Mouse (Mus musculus): ENCODE measurements around the gene Net1.
"Not testable (repeated sequence)": the region's sequence is repeated elsewhere in the genome, so short reads cannot be mapped to it uniquely, and the experiment has no call there.

DNA sequence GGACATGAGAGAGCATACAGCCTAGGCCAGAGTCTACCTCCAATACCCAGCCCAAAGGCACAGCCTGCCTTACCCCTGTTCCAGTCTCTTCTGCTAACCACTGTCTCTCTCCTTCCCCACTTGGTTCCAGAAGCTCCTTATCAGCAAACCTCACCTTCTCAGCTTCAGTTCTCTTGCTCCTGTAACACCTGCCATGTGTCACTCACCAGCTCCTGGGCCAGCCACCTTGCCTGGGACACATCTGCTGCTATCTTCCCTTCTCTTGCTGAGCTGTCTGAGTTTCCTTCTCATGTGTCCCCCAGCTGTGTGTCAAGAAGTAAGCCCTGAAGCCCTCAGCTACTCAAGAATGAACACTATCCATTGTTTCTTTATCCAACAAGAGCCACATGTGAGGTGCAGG lies 77.4 kb downstream of the Net1 start:
- TF ChIP-seq CTCF, POLR2A (IDR thresholded peaks at IDR 0.05; ENCODE audit: extremely low read depth, insufficient read depth, low read length): not testable (repeated sequence)
